Mouse (Mus musculus) 3T3-L1 (cell line): ENCODE results near the gene Card19.

Experiments
- DNase-seq: peaks from one replicate; pipeline ENCODE4 v3.0.0-alpha.2; 2015; ENCODE audit warnings: low read depth, low spot score

Gene Card19

GRCm38 (mm10) chr13:49215504-49216219 is at the start of gene Card19:
Gene Card19, minus strand, starts transcription at chr13:49216037.
- DNase-seq: peak; percentile 95

- DNase-seq: no peak
These were observed 44.3 kb upstream of the Card19 start for GRCm38 (mm10) chr13:49260036-49260722.

- DNase-seq: no peak
These were observed 42.0 kb upstream of the Card19 start for GRCm38 (mm10) chr13:49257819-49258313.

GRCm38 (mm10) chr13:49252746-49253145 is 36.9 kb upstream of the Card19 start:
- DNase-seq: peak; percentile 16

GRCm38 (mm10) chr13:49252113-49252512 is 36.3 kb upstream of the Card19 start:
- peak; percentile 16 for DNase-seq

- no peak for DNase-seq
These were observed 35.1 kb upstream of the Card19 start for GRCm38 (mm10) chr13:49250716-49251517.

GRCm38 (mm10) chr13:49249634-49250033 is 33.8 kb upstream of the Card19 start:
- no peak for DNase-seq

GRCm38 (mm10) chr13:49248923-49249322 is 33.1 kb upstream of the Card19 start:
- no peak for DNase-seq

- DNase-seq: no peak
These were observed 32.6 kb upstream of the Card19 start, which contains the start of gene Susd3 for GRCm38 (mm10) chr13:49248467-49248862. Gene Susd3, minus strand, starts transcription at chr13:49248706.

- no peak for DNase-seq
These were observed 32.1 kb upstream of the Card19 start for GRCm38 (mm10) chr13:49247740-49248466.

GRCm38 (mm10) chr13:49247232-49247739 is 31.4 kb upstream of the Card19 start:
- no peak for DNase-seq

- DNase-seq: no peak
These were observed 30.8 kb upstream of the Card19 start for GRCm38 (mm10) chr13:49246626-49247025.

- DNase-seq: no peak
These were observed 30.2 kb upstream of the Card19 start for GRCm38 (mm10) chr13:49246011-49246410.

- no peak for DNase-seq
These were observed 29.4 kb upstream of the Card19 start for GRCm38 (mm10) chr13:49245251-49245650.

- no peak for DNase-seq
These were observed 27.7 kb upstream of the Card19 start for GRCm38 (mm10) chr13:49243492-49243891.

- DNase-seq: no peak
These were observed 26.7 kb upstream of the Card19 start for GRCm38 (mm10) chr13:49242321-49243065.

GRCm38 (mm10) chr13:49238737-49239136 is 22.9 kb upstream of the Card19 start:
- no peak for DNase-seq

GRCm38 (mm10) chr13:49237617-49238016 is 21.8 kb upstream of the Card19 start:
- no peak for DNase-seq

GRCm38 (mm10) chr13:49234711-49235110 is 18.9 kb upstream of the Card19 start:
- no peak for DNase-seq

- DNase-seq: no peak
These were observed 18.1 kb upstream of the Card19 start for GRCm38 (mm10) chr13:49233792-49234572.
